Mouse (Mus musculus) heart, embryonic 11.5 days (tissue): ENCODE results near the gene Tbl1x. TPM values are rescaled to one million over a fixed set of nuclear protein-coding genes. Genes with fewer than 3 reads are reported as not detected.

Experiments used
- ATAC-seq: fragments of 200-750 bp; cut with Nextera tagmentation; replicated peaks from 2 replicates; pipeline ENCODE4 v1.8.0; 2017; ENCODE audit warnings: moderate library complexity; ENCODE audit not compliant: insufficient number of reproducible peaks, low FRiP score, low TSS enrichment
- H3K27ac ChIP-seq: fragments of 300-500 bp; sonication (generic); 2 replicates; pipeline ENCODE4 v1.5.1; 2014; ENCODE audit warnings: mild to moderate bottlenecking, low read depth, low read length
- H3K27me3 ChIP-seq: fragments of 300-500 bp; sonication (generic); 2 replicates; pipeline ENCODE4 v1.6.1; 2014; ENCODE audit warnings: mild to moderate bottlenecking, low read length, mixed read lengths; ENCODE audit not compliant: control insufficient read depth, insufficient read depth
- H3K36me3 ChIP-seq: fragments of 300-500 bp; sonication (generic); 2 replicates; pipeline ENCODE4 v1.6.1; 2014; ENCODE audit warnings: mild to moderate bottlenecking, low read length, moderate library complexity, mixed read lengths; ENCODE audit not compliant: control insufficient read depth, insufficient read depth
- H3K4me1 ChIP-seq: fragments of 300-500 bp; sonication (generic); 2 replicates; pipeline ENCODE4 v1.6.1; 2014; ENCODE audit warnings: low read length; ENCODE audit not compliant: control insufficient read depth, insufficient read depth
- H3K4me2 ChIP-seq: fragments of 300-500 bp; sonication (generic); 2 replicates; pipeline ENCODE4 v1.6.1; 2014; ENCODE audit warnings: mild to moderate bottlenecking, moderate library complexity
- H3K4me3 ChIP-seq: fragments of 300-500 bp; sonication (generic); 2 replicates; pipeline ENCODE4 v1.5.1; 2014; ENCODE audit warnings: low read depth, low read length
- H3K9ac ChIP-seq: fragments of 300-500 bp; sonication (generic); 2 replicates; pipeline ENCODE4 v1.6.1; 2014; ENCODE audit warnings: mild to moderate bottlenecking, low read depth, low read length, moderate library complexity
- H3K9me3 ChIP-seq: fragments of 300-500 bp; sonication (generic); replicated peaks from 2 replicates; pipeline ENCODE4 v1.6.1; 2016; ENCODE audit warnings: low read length; ENCODE audit not compliant: control insufficient read depth
- WGBS: fragments of 180-500 bp; shearing (Covaris S2); extraction: QIAGEN DNeasy Blood & Tissue Kit; methylation state at CpG from one replicate; pipeline ENCODE4 v1.1.7; 2014; ENCODE audit not compliant: insufficient replicate concordance; 5-methylcytosine and 5-hydroxymethylcytosine counted together
- polyA plus RNA-seq: library from polyadenylated mRNA; unstranded; fragments of >200 nt; fragmentation: Nextera tagmentation; extraction: Ambion mirVana; gene quantifications from 2 replicates; pipeline ENCODE4 v1.2.1, GENCODE M21; 2014

Gene Tbl1x
- polyA plus RNA-seq, 1 experiment from 2014 or later = 63.6 TPM

DNA sequence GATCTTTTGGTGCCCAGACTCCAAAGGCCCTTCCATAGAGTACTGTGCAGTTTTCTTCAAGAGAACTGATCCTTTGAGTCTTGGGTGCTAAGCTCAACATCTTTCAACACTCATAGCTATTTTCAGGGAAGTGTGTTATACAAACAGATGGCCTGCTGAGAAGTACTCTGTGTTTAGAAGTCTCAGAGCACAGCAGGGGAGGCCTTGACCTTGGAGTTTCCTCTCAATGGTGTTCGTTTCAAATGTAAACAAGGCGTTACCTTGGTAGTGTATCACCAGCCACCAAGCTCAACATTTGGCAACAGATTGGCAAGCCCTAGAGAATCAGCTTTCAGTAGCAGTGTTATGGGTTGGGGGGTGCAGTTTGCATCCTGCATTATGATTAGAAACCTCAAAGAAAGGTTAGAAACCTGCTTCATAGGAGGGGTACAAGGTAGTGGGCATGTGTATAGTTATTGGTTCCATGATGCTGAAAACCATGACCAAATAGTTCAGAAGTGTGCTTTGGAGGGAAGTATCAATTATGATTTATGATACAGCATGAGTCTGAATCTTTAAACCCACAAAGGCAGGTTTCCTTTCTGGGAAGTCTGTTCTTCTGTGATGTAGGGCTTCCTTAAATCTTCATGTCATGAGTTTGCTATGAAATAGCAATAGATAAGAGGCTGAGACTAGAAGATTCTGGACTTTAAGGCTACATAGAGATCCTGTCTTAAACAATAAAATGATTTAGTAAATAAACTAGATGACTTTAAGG is 98.3 kb downstream of the Tbl1x start:
- 30% methylated on average over 2 of the region's 2 CpGs for whole genome bisulfite sequencing
- H3K4me1 ChIP-seq = peaks cover 3% of the 10 kb centered on the region
- no peak overlapping the region for H3K9ac ChIP-seq
- no peak overlapping the region for H3K4me3 ChIP-seq
- H3K9me3 ChIP-seq = no peaks in the 10 kb centered on the region
- H3K27ac ChIP-seq = no peak overlapping the region
- no peak for ATAC-seq
- H3K27me3 ChIP-seq = no peaks in the 10 kb centered on the region
- no peak overlapping the region for H3K4me2 ChIP-seq
- H3K36me3 ChIP-seq = no peaks in the 10 kb centered on the region

DNA sequence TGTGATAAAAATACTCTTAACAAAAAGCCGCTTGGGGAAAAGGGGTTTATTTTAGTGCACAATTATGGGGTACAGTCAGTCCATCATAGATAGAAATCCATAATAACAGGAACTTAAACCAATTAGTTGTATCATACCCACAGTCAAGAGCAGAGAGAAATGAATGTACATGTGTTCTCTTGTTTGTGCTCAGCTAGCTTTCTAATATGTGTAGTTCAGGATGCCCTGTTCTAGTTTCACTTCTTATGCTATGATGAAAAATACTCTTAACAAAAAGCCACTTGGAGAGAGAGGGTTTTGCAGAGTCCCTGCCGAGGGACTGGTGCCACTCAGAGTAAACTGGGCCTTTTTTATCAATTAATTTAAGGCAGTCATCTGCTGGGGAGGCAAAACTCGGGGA is 101.1 kb downstream of the Tbl1x start:
- H3K27ac ChIP-seq = no peak overlapping the region
- 74% methylated on average over 3 of the region's 3 CpGs for WGBS
- no peaks in the 10 kb centered on the region for H3K27me3 ChIP-seq
- no peaks in the 10 kb centered on the region for H3K9me3 ChIP-seq
- H3K9ac ChIP-seq = no peak overlapping the region
- peaks cover 3% of the 10 kb centered on the region for H3K4me1 ChIP-seq
- ATAC-seq = no peak
- H3K36me3 ChIP-seq = no peaks in the 10 kb centered on the region
- H3K4me2 ChIP-seq = no peak overlapping the region
- H3K4me3 ChIP-seq = no peak overlapping the region

DNA sequence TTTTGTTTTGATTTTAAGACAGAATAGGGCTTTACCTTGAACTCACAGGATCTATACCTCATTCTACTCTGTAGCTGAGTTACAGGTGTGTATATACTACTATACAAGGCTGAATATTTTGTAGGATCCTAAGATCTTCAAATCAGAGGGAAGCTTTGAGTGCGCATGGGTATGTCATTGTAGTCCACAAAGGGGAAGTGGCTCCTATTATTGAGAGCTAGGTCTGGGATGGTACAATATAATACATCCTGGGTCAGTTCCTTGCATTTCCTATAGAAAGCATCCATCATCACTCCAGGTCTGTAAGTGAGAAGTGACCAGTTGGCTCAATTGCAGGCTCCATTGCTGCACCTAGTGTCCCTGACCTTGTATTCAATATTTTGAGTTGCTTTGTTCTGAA is 102.2 kb downstream of the Tbl1x start:
- no peak overlapping the region for H3K9ac ChIP-seq
- H3K36me3 ChIP-seq = no peaks in the 10 kb centered on the region
- ATAC-seq = no peak
- no peaks in the 10 kb centered on the region for H3K27me3 ChIP-seq
- 90% methylated on average over 1 of the region's 1 CpGs for WGBS
- H3K9me3 ChIP-seq = no peaks in the 10 kb centered on the region
- H3K4me1 ChIP-seq = no peaks in the 10 kb centered on the region
- H3K27ac ChIP-seq = no peak overlapping the region
- no peak overlapping the region for H3K4me3 ChIP-seq
- H3K4me2 ChIP-seq = no peak overlapping the region

DNA sequence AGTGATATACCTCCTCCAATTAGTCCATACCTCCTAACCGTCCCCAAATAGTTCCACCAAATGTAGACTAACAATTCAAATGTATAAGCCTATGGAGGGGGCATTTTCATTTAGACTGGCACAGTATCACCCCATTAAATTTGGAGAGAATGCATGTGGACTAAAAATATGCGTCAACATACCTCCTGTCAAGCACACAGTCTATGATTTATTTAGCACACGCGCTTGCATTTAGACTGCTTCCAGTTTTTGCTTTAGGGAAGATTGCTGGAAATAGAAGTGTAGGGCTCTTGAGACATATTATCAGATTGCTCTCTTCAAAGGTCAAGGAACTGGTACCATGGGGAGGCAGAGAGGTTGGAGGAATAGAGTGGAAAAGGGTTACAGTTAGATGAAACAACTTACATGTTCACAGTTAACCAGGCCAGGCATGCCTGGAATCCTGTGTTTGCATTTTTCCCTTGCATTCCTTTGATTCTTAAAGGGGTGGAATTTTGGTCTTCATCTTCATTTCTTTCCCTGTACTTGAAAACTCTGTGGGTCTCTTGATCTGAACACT is 105.0 kb downstream of the Tbl1x start:
- H3K4me2 ChIP-seq = no peak overlapping the region
- peak overlapping the region; percentile 74 for H3K27ac ChIP-seq
- H3K27me3 ChIP-seq = no peaks in the 10 kb centered on the region

DNA sequence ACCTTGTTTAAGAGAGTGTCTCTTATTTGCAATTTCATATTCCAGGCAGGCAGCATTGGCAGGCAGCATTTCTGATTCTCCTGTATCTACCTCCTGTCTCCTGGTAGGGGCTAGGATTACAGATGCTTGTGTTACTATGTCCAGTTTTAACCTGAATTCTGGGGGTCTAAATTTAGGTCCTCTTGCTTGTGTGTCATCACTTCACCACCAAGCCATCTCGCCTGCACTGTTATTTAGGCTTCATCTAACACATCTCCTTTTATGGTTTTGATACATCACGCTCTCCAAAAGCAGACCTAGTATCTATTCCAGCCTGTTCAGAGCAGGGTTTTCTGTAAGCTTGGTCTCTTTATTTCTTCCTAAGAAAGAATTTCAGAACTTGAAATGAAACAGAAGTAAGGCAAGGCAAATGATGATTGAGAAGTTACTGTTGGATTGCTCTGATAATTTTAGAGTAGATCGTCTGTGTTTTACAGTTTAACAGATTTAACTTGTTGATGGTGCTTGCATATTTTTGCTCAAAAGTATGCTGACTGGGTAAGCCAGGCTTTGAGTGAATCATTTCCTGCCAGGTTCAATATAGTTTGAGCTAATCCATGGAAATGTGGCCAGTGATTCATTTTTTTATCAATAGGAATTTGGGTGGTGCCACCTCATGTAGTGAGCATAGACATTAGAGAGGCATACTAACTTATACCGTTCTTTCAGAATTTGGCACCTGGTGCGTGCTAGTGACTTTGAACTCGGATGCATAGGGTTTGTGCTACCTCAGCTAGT is 106.7 kb downstream of the Tbl1x start:
- 51% methylated on average over 6 of the region's 6 CpGs for WGBS
- H3K9me3 ChIP-seq = no peaks in the 10 kb centered on the region
- no peak for ATAC-seq
- no peaks in the 10 kb centered on the region for H3K27me3 ChIP-seq
- no peak overlapping the region for H3K9ac ChIP-seq
- peak overlapping the region; percentile 74 for H3K27ac ChIP-seq
- no peak overlapping the region for H3K4me3 ChIP-seq
- no peaks in the 10 kb centered on the region for H3K4me1 ChIP-seq
- H3K4me2 ChIP-seq = no peak overlapping the region
- H3K36me3 ChIP-seq = no peaks in the 10 kb centered on the region

More for the DNA sequence above, 105.0 kb downstream of the Tbl1x start:
- Histone ChIP-seq H3K9ac (no peak overlapping the region), H3K4me1 (no peaks in the 10 kb centered on the region), H3K9me3 (no peaks in the 10 kb centered on the region), H3K4me3 (no peak overlapping the region), H3K36me3 (no peaks in the 10 kb centered on the region)
- no peak for ATAC-seq
- WGBS = 56% methylated on average over 4 of the region's 4 CpGs

- H3K9me3 ChIP-seq = no peaks in the 10 kb centered on the region
- H3K9ac ChIP-seq = no peak overlapping the region
- no peak overlapping the region for H3K27ac ChIP-seq
- H3K27me3 ChIP-seq = no peaks in the 10 kb centered on the region
- no peak overlapping the region for H3K4me3 ChIP-seq
- ATAC-seq = no peak
- no peaks in the 10 kb centered on the region for H3K36me3 ChIP-seq
- H3K4me1 ChIP-seq = no peaks in the 10 kb centered on the region
- no peak overlapping the region for H3K4me2 ChIP-seq
- WGBS = 80% methylated on average over 2 of the region's 2 CpGs
Observed at GRCm38 (mm10) chrX:77630439-77630838, 119.6 kb downstream of the Tbl1x start.

GRCm38 (mm10) chrX:77636499-77636898 is 125.7 kb downstream of the Tbl1x start:
- no peak overlapping the region for H3K27ac ChIP-seq

DNA sequence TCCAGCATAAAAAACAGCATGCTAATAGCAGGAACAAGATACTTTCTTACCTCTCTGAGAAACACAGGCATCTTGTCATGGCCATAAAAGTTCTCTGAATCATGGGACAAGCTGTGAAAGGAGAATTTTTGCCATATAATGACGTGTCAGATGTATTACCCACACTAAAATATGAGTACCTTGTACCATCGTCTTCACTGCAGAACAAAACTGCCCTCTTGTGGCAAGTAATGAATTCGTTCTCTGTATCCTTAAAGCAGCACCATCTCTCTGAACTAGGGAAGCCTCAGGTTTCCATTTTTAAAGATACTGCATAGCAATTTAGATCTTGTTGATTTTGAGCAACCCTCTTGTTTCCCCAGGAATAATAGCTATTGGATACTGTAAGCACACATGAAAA is 127.3 kb downstream of the Tbl1x start:
- H3K4me1 ChIP-seq = no peaks in the 10 kb centered on the region
- no peak overlapping the region for H3K4me2 ChIP-seq
- no peak overlapping the region for H3K9ac ChIP-seq
- H3K9me3 ChIP-seq = no peaks in the 10 kb centered on the region
- ATAC-seq = no peak
- WGBS = 24% methylated on average over 3 of the region's 3 CpGs
- H3K27ac ChIP-seq = no peak overlapping the region
- H3K27me3 ChIP-seq = no peaks in the 10 kb centered on the region
- H3K4me3 ChIP-seq = no peak overlapping the region
- no peaks in the 10 kb centered on the region for H3K36me3 ChIP-seq

More at GRCm38 (mm10) chrX:77636499-77636898, 125.7 kb downstream of the Tbl1x start:
- Histone ChIP-seq H3K4me2 (no peak overlapping the region), H3K4me1 (no peaks in the 10 kb centered on the region), H3K4me3 (no peak overlapping the region), H3K9ac (no peak overlapping the region), H3K36me3 (no peaks in the 10 kb centered on the region), H3K27me3 (no peaks in the 10 kb centered on the region), H3K9me3 (no peaks in the 10 kb centered on the region)
- no peak for ATAC-seq
- WGBS = 73% methylated on average over 3 of the region's 3 CpGs
